Mouse (Mus musculus): ENCODE data around the gene Gdap2. TPM values are rescaled to one million over a fixed set of nuclear protein-coding genes. Genes with fewer than 3 reads are reported as not detected.

Gene Gdap2
- total RNA-seq, 2 experiments from 2014 or later, result 13.9 to 14.2 TPM

Other genes with a start within 250 kb of the Gdap2 start
- gene Wdr3, start within 50 bp of the Gdap2 start, total RNA-seq (2021), result 10 to 100 TPM; 12.9 to 20.1 TPM